Mouse (Mus musculus): Measurements from ENCODE around the gene Slc7a10. TPM values are rescaled to one million over a fixed set of nuclear protein-coding genes. Genes with fewer than 3 reads are reported as not detected.

The Slc7a10 gene
- polyA plus RNA-seq, 1 experiment from 2014 or later, result 1.2 TPM

- H3K9me3 ChIP-seq (ENCODE audit: control insufficient read depth, low read length), result no peaks in the 10 kb centered on the region
- H3K4me1 ChIP-seq (ENCODE audit: control insufficient read depth, insufficient read depth, low read length), result peaks cover 12% of the 10 kb centered on the region
- no peaks in the 10 kb centered on the region for H3K36me3 ChIP-seq (ENCODE audit: control insufficient read depth, insufficient read depth, low read length)
- no peak for ATAC-seq
- no peak overlapping the region for H3K4me2 ChIP-seq (ENCODE audit: low read depth, low read length)
- 38% methylated on average over 15 of the region's 15 CpGs for WGBS
- no peaks in the 10 kb centered on the region for H3K27me3 ChIP-seq (replicated peaks; ENCODE audit: control insufficient read depth, insufficient read depth, low read length)
- H3K27ac ChIP-seq (ENCODE audit: low read length), result no peak overlapping the region
- H3K9ac ChIP-seq (ENCODE audit: low read depth, low read length), result no peak overlapping the region
- no peak overlapping the region for H3K4me3 ChIP-seq (ENCODE audit: low read length)
Measured at GRCm38 (mm10) chr7:35149616-35150433, 36.4 kb upstream of the Slc7a10 start.

- no peaks in the 10 kb centered on the region for H3K9me3 ChIP-seq (ENCODE audit: control insufficient read depth, low read length)
- no peaks in the 10 kb centered on the region for H3K27me3 ChIP-seq (replicated peaks; ENCODE audit: control insufficient read depth, insufficient read depth, low read length)
- 76% methylated on average over 5 of the region's 5 CpGs for WGBS
- no peak overlapping the region for H3K27ac ChIP-seq (ENCODE audit: low read length)
- no peak overlapping the region for H3K9ac ChIP-seq (ENCODE audit: low read depth, low read length)
- H3K36me3 ChIP-seq (ENCODE audit: control insufficient read depth, insufficient read depth, low read length), result no peaks in the 10 kb centered on the region
- no peak overlapping the region for H3K4me3 ChIP-seq (ENCODE audit: low read length)
- no peak overlapping the region for H3K4me2 ChIP-seq (ENCODE audit: low read depth, low read length)
- ATAC-seq, result no peak
- H3K4me1 ChIP-seq (ENCODE audit: control insufficient read depth, insufficient read depth, low read length), result peaks cover 12% of the 10 kb centered on the region
Measured at GRCm38 (mm10) chr7:35150860-35151259, 35.3 kb upstream of the Slc7a10 start.

GRCm38 (mm10) chr7:35154449-35154848, 31.7 kb upstream of the Slc7a10 start:
- H3K36me3 ChIP-seq (ENCODE audit: control insufficient read depth, insufficient read depth, low read length), result no peaks in the 10 kb centered on the region
- H3K27me3 ChIP-seq (replicated peaks; ENCODE audit: control insufficient read depth, insufficient read depth, low read length), result no peaks in the 10 kb centered on the region
- no peak for ATAC-seq
- no peak overlapping the region for H3K27ac ChIP-seq (ENCODE audit: low read length)
- H3K9ac ChIP-seq (ENCODE audit: low read depth, low read length), result no peak overlapping the region
- H3K9me3 ChIP-seq (ENCODE audit: control insufficient read depth, low read length), result no peaks in the 10 kb centered on the region
- no peak overlapping the region for H3K4me2 ChIP-seq (ENCODE audit: low read depth, low read length)
- no peak overlapping the region for H3K4me3 ChIP-seq (ENCODE audit: low read length)
- peaks cover 7% of the 10 kb centered on the region for H3K4me1 ChIP-seq (ENCODE audit: control insufficient read depth, insufficient read depth, low read length)
- 65% methylated on average over 12 of the region's 12 CpGs for WGBS

GRCm38 (mm10) chr7:35156561-35157477, 29.4 kb upstream of the Slc7a10 start:
- no peak overlapping the region for H3K27ac ChIP-seq (ENCODE audit: low read length)
- ATAC-seq, result no peak
- H3K27me3 ChIP-seq (replicated peaks; ENCODE audit: control insufficient read depth, insufficient read depth, low read length), result no peaks in the 10 kb centered on the region
- H3K4me3 ChIP-seq (ENCODE audit: low read length), result no peak overlapping the region
- H3K9ac ChIP-seq (ENCODE audit: low read depth, low read length), result no peak overlapping the region
- WGBS, result 67% methylated on average over 16 of the region's 16 CpGs
- no peaks in the 10 kb centered on the region for H3K4me1 ChIP-seq (ENCODE audit: control insufficient read depth, insufficient read depth, low read length)
- no peaks in the 10 kb centered on the region for H3K9me3 ChIP-seq (ENCODE audit: control insufficient read depth, low read length)
- H3K4me2 ChIP-seq (ENCODE audit: low read depth, low read length), result no peak overlapping the region
- no peaks in the 10 kb centered on the region for H3K36me3 ChIP-seq (ENCODE audit: control insufficient read depth, insufficient read depth, low read length)

GRCm38 (mm10) chr7:35157512-35157911, 28.7 kb upstream of the Slc7a10 start:
- no peak for ATAC-seq
- Histone ChIP-seq H3K4me2 (ENCODE audit: low read depth, low read length) (no peak overlapping the region), H3K9me3 (ENCODE audit: control insufficient read depth, low read length) (no peaks in the 10 kb centered on the region), H3K4me1 (ENCODE audit: control insufficient read depth, insufficient read depth, low read length) (no peaks in the 10 kb centered on the region), H3K36me3 (ENCODE audit: control insufficient read depth, insufficient read depth, low read length) (no peaks in the 10 kb centered on the region), H3K27ac (ENCODE audit: low read length) (no peak overlapping the region), H3K27me3 (replicated peaks; ENCODE audit: control insufficient read depth, insufficient read depth, low read length) (no peaks in the 10 kb centered on the region), H3K4me3 (ENCODE audit: low read length) (no peak overlapping the region), H3K9ac (ENCODE audit: low read depth, low read length) (no peak overlapping the region)
- 72% methylated on average over 3 of the region's 3 CpGs for WGBS

GRCm38 (mm10) chr7:35162443-35162842, 23.7 kb upstream of the Slc7a10 start:
- WGBS, result 78% methylated on average over 6 of the region's 6 CpGs
- no peak for ATAC-seq

GRCm38 (mm10) chr7:35163600-35163999, 22.6 kb upstream of the Slc7a10 start:
- Histone ChIP-seq H3K27me3 (replicated peaks; ENCODE audit: control insufficient read depth, insufficient read depth, low read length) (no peaks in the 10 kb centered on the region), H3K9ac (ENCODE audit: low read depth, low read length) (no peak overlapping the region), H3K4me1 (ENCODE audit: control insufficient read depth, insufficient read depth, low read length) (no peaks in the 10 kb centered on the region), H3K9me3 (ENCODE audit: control insufficient read depth, low read length) (no peaks in the 10 kb centered on the region), H3K36me3 (ENCODE audit: control insufficient read depth, insufficient read depth, low read length) (no peaks in the 10 kb centered on the region), H3K4me3 (ENCODE audit: low read length) (no peak overlapping the region), H3K4me2 (ENCODE audit: low read depth, low read length) (no peak overlapping the region), H3K27ac (ENCODE audit: low read length) (no peak overlapping the region)
- ATAC-seq, result no peak
- 72% methylated on average over 7 of the region's 7 CpGs for WGBS

More at GRCm38 (mm10) chr7:35162443-35162842, 23.7 kb upstream of the Slc7a10 start:
- no peak overlapping the region for H3K4me2 ChIP-seq (ENCODE audit: low read depth, low read length)
- H3K9me3 ChIP-seq (ENCODE audit: control insufficient read depth, low read length), result no peaks in the 10 kb centered on the region
- no peaks in the 10 kb centered on the region for H3K36me3 ChIP-seq (ENCODE audit: control insufficient read depth, insufficient read depth, low read length)
- no peaks in the 10 kb centered on the region for H3K27me3 ChIP-seq (replicated peaks; ENCODE audit: control insufficient read depth, insufficient read depth, low read length)
- H3K9ac ChIP-seq (ENCODE audit: low read depth, low read length), result no peak overlapping the region
- H3K4me1 ChIP-seq (ENCODE audit: control insufficient read depth, insufficient read depth, low read length), result no peaks in the 10 kb centered on the region
- H3K27ac ChIP-seq (ENCODE audit: low read length), result no peak overlapping the region
- no peak overlapping the region for H3K4me3 ChIP-seq (ENCODE audit: low read length)

- H3K27ac ChIP-seq (ENCODE audit: low read length), result no peak overlapping the region
- no peak overlapping the region for H3K4me2 ChIP-seq (ENCODE audit: low read depth, low read length)
- H3K9me3 ChIP-seq (ENCODE audit: control insufficient read depth, low read length), result no peaks in the 10 kb centered on the region
- ATAC-seq, result no peak
- no peaks in the 10 kb centered on the region for H3K4me1 ChIP-seq (ENCODE audit: control insufficient read depth, insufficient read depth, low read length)
- no peaks in the 10 kb centered on the region for H3K36me3 ChIP-seq (ENCODE audit: control insufficient read depth, insufficient read depth, low read length)
- no peak overlapping the region for H3K4me3 ChIP-seq (ENCODE audit: low read length)
- no peaks in the 10 kb centered on the region for H3K27me3 ChIP-seq (replicated peaks; ENCODE audit: control insufficient read depth, insufficient read depth, low read length)
- no peak overlapping the region for H3K9ac ChIP-seq (ENCODE audit: low read depth, low read length)
- WGBS, result 68% methylated on average over 6 of the region's 6 CpGs
Measured at GRCm38 (mm10) chr7:35164131-35164530, 22.1 kb upstream of the Slc7a10 start.

- H3K9me3 ChIP-seq (ENCODE audit: control insufficient read depth, low read length), result no peaks in the 10 kb centered on the region
- H3K9ac ChIP-seq (ENCODE audit: low read depth, low read length), result no peak overlapping the region
- 79% methylated on average over 5 of the region's 5 CpGs for WGBS
- no peak overlapping the region for H3K4me2 ChIP-seq (ENCODE audit: low read depth, low read length)
- no peaks in the 10 kb centered on the region for H3K36me3 ChIP-seq (ENCODE audit: control insufficient read depth, insufficient read depth, low read length)
- ATAC-seq, result no peak
- no peak overlapping the region for H3K4me3 ChIP-seq (ENCODE audit: low read length)
- peaks cover 3% of the 10 kb centered on the region for H3K4me1 ChIP-seq (ENCODE audit: control insufficient read depth, insufficient read depth, low read length)
- H3K27ac ChIP-seq (ENCODE audit: low read length), result no peak overlapping the region
- H3K27me3 ChIP-seq (replicated peaks; ENCODE audit: control insufficient read depth, insufficient read depth, low read length), result no peaks in the 10 kb centered on the region
Measured at GRCm38 (mm10) chr7:35166988-35167387, 19.2 kb upstream of the Slc7a10 start.
